Mouse (Mus musculus): ENCODE measurements at regions not wholly inside any gene's neighbourhood (a gene's known extent, or its start where the extent isn't known, plus 50 kb on each side); places are given as distances from the start of the nearest gene placed in this dataset.
"Not testable (repeated sequence)": the region's sequence is repeated elsewhere in the genome, so short reads cannot be mapped to it uniquely, and the experiment has no call there.

GRCm38 (mm10) chr1:141716953-141717352 lies 1471.0 kb downstream of the Kcnt2 start:
- DNase-seq = no peak

GRCm38 (mm10) chr1:141717510-141717909 lies 1471.6 kb downstream of the Kcnt2 start:
- DNase-seq = no peak

DNA sequence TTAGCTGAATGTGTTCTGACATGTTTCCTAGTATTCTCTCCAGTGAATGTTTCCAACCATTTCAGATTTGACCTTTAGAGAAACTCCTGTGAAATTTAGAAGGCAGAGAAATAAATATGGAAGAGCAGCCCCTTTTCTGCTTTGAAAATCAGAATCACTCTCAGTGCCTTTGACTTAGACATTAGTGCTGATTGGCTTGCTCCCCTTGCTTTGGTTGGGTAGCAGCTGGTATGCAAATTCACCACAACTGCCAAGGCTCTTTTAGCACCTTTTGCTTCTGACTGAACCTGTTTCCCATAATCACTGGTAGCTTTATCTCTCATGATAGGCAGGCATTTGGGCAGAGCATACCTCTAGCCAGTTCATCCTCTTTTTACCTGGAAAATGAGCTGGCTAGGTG lies 1495.3 kb downstream of the Kcnt2 start:
- DNase-seq = no peak

DNA sequence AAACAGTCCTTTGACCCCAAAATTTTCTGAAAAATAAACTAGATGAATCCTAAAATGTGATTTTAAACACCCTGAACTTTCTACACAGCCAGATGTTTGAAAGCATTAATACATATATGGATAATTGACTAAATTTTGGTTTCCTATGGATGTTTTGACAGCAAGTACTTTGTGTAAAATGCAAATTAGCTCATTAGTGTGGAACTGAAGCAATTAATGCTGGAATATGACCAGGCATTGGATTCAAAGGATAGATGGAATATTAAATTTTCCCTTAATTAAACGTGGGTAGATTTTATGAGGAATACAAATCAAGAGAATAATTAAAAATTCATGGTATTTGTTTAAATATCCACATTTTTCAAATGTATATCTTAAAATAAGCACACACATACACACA lies 1530.1 kb downstream of the Kcnt2 start:
- DNase-seq = no peak

GRCm38 (mm10) chr1:141783367-141783766 lies 1537.4 kb downstream of the Kcnt2 start:
- DNase-seq = peak; percentile 1

- DNase-seq = no peak
Measured at GRCm38 (mm10) chr1:141813315-141814158, 1567.6 kb downstream of the Kcnt2 start.

- DNase-seq = peak; percentile 16
Measured at GRCm38 (mm10) chr1:141831444-141831843, 1585.5 kb downstream of the Kcnt2 start.

- DNase-seq = no peak
Measured at GRCm38 (mm10) chr1:141842547-141842946, 1596.6 kb downstream of the Kcnt2 start.

DNA sequence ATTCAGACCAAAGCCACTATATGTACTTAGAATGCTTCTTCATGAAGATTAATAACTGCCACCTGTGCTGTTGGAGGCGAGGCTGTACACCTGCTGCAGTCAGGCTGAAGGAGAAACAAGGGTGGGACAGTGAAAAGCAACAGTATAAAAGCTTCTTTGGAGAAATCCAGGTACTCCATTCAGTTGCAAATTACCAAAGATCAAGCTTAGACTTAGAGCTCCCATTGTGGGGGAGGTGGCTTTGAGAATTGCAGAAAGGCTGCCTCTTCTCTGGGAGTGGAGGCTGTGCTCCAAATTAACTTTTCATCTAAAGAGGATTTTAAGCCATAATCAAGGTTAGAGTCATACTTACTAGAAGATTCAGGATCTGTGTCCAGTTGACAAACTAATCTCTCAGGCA lies 1607.9 kb downstream of the Kcnt2 start:
- DNase-seq = not testable (repeated sequence)

GRCm38 (mm10) chr1:141884356-141884755 lies 1638.4 kb downstream of the Kcnt2 start:
- no peak for DNase-seq

DNA sequence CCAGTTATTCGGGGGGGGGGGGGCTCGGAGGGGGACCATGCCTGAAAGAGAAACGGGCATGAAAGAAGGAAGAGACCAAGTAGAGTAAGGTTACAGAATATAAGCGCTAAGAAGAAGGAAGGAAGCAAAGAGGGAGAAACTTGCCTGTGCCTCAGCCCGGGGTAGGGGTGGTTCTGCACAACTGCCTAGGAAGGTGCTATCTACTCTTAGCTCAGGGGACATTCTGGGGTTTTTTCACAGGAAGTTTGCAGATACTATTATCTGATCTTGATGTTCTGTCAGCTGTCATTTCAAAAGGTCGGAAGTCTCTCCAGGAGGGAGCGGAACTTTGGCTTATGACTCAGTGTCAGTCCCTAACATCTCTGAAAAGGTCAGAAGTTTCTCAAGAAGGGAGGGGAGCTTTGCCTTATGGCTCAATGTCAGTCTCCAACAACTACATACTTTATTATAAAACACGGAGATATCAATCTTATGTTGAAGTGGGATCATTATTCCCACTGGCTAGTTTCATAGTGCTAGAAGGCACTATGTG lies 1652.0 kb downstream of the Kcnt2 start:
- no peak for DNase-seq

DNA sequence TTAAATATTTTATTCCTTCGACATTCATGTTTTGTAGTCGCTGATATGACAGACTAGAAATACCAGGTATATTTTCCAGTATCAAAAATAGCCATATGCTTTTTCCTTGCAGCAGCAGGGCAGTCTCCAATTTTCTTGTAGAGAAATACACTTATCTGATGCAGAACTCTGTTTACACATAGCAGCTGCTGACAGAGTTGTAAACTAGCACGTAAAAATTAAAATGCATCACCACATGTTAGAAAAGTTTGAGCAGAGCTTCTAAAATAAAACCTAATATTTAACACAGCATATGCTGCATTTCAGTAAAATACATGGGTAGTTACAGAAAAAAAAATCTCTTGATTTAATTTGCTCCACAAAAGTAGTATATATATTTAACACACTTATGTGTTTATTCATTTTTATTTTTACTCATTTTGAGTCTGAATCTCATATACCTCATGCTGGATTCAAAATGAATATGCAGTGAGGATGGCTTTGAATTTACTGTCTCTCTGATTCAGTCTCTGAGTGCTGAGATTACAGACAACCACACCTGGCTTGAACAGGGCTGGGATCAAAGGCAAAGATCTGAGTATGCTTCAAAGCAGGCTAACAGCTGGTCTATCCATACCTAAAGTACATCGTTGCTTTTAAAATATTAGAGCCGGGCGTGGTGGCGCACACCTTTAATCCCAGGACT lies 1665.9 kb downstream of the Kcnt2 start:
- no peak for DNase-seq

DNA sequence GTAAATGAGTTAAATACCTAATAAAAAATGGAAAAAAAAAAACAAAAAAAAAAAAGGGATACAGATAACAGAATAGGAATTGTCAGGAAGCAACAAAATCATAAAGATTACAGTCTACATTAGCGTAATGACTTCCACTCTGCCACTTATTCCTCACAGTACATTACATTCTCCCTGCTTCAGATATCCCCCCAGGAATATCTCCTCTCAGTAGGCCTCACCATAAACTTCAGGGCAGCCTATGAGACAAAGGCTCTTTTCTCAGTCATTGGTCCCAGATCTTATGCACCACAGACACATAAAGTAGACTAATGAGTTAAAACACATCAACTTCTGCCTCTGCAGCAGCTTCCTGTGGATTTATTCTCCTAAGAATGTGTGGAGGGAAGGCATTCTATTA lies 1680.2 kb downstream of the Kcnt2 start:
- DNase-seq = no peak

- DNase-seq = no peak
Measured at GRCm38 (mm10) chr1:141926804-141927203, 1680.8 kb downstream of the Kcnt2 start.

GRCm38 (mm10) chr1:141948055-141948454 lies 1692.4 kb upstream of the B3galt2 start:
- no peak for DNase-seq

- no peak for DNase-seq
Measured at GRCm38 (mm10) chr1:141954323-141954867, 1686.1 kb upstream of the B3galt2 start.

DNA sequence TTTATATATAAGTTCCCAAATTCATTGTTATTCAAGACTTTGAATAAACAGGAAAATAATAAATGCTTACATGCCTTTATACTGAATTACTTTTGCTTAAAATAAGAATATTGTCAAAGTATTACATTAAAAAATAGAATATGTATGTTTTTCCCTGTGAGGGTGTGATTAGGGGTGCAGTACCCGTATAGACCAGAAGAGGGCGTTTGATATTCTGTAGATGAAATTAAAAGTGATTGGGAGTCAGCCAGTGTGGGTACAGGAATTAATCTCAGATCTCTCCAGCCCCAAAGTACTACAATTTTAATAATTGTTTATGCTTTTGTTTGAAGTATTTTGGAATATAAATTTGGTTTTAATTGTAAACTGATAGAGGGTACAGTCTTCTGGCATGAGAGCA lies 1678.7 kb upstream of the B3galt2 start:
- no peak for DNase-seq

DNA sequence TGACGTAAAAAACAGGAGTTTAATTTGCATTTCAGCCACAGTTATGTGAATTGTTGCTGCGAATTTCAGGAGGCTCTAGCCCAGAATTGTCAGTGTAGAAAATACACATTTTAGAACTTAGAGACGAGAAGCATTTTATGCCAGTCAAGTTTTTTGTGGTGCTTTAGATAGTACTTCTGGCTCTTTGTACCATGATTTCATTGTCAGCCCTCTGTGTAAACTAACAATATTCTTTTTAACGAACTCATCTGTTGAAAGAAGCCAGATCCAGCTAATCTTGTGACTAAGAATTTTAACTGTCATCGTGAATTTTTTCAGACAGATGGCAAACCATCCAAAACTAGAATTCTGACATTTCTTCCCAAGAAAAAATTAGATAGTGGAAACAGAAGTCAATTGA lies 1672.3 kb upstream of the B3galt2 start:
- no peak for DNase-seq

DNA sequence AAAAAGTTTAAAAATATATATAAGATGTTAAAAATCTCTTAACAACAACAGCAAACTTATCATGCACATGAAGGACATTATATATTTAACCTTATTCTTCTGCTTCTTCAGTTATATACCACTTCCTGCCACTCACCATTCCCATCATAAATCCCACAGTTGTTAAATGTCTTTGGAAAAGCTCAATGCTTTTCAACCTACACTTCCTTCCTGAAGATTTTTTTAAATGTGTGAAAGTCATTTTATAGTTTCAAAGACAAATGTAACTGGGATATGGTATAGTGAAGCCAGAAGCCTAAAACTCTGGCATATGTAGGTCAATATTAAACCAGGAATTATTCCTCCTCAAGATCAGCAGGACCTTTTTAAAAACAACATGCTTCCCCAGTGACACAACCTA lies 1666.1 kb upstream of the B3galt2 start:
- DNase-seq = no peak

DNA sequence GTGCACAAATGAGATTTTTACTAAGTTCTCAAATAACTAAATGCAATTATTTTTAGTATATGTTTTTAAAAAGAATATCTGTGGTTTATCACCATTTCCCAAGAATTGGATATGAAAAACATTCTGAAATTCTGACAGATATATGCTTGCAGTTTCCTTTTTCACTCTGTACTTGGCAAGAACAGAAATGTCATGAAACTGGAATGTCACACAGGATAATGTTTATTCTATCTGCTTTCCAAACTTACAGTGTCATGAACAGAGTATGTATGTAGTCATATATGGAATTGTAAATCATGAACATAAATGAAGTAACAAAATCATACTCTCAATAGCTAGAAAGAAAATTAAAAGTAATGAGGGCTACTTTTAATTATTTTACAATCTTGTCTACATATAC lies 1640.7 kb upstream of the B3galt2 start:
- DNase-seq = no peak

DNA sequence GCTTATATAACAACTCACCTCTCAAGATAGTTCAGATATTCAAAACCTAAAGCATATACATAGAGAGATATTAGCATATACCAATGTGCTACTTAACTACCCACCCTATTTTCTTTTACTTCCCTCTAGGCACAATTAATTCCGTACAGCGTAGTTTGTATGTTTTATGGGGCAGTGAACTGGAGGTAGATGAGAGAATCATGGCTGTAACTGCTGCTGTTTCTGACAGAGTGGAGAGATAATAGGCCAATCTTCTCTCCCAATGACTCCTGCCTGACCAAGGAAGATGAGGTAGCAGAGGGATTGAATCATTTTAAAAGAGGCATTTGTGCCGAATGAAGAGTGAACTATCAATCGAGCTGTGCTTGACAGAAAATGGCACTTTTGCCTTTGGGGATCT lies 1640.1 kb upstream of the B3galt2 start:
- no peak for DNase-seq

DNA sequence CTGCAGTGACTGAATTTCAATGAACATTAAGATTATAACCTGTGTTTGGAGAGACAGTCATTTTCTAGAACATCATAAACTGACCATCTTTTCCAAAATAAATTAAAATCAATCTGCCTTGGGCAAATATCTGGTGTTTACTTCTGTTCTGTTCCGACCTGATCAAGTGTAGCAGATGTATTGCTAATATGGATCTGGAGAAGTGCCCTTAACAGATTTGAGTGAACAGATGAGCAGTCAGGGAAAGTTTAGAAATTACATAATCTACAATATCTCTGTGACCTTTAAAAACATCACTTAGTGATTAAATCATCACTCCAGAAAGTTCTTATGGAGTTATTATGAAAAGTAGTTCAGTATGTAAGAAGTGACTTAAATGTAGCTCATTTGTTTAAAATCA lies 1634.1 kb upstream of the B3galt2 start:
- no peak for DNase-seq

DNA sequence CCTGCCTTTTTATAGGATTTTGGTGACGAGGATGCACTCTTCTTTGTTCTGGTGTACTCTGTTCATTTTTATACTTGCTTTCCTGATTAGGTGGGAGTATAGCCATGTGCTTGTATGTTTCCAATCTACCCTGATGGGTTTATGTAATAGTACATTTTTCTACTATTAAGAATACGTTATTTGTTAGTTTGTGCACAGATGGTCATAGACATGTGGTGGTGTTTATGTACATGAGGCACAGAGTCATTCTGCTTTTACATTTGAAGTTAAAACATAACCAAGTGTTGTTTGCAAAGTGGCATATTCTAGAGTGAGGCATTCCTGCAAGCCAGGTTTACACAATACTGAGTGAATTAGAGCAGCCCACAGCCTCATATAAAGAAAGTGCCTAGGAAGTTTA lies 1597.7 kb upstream of the B3galt2 start:
- no peak for DNase-seq

- no peak for DNase-seq
Measured at GRCm38 (mm10) chr1:142055207-142055606, 1585.3 kb upstream of the B3galt2 start.
